Mouse (Mus musculus): ENCODE measurements at regions not wholly inside any gene's neighbourhood (a gene's known extent, or its start where the extent isn't known, plus 50 kb on each side); places are given as distances from the start of the nearest gene placed in this dataset.

DNA sequence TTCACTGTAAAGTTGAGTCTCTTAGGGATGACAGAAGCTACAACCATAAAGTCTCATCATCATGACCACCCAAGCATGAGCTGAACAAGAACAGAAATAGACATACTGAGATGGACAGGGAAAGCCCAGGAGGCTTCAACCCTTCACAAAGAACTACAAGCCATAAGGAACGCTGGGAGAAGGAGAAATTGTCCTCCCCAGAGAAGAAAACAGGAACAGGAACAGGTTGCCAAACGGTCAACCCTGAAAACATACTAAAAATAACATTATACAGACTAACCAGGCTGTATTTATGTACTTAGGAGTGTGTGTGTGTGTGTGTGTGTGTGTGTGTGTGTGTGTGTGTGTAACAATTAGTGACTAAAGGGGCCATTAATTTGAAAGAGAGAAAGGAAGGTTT is 178.6 kb downstream of the Calcrl start:
- no peaks in the 10 kb centered on the region for H3K27me3 ChIP-seq (ENCODE audit: insufficient read depth, low read length)
- no peaks in the 10 kb centered on the region for H3K4me1 ChIP-seq (ENCODE audit: insufficient read depth, low read length)
- DNase-seq (ENCODE audit: low spot score) (no peak), ATAC-seq (ENCODE audit: low FRiP score) (no peak)
- no peak overlapping the region for H3K9ac ChIP-seq (replicated peaks; ENCODE audit: low read length, poor library complexity, severe bottlenecking)
- 79% methylated on average over 2 of the region's 2 CpGs for WGBS
- no peak for TF ChIP-seq CTCF (IDR thresholded peaks at IDR 0.05)
- no peaks in the 10 kb centered on the region for H3K36me3 ChIP-seq (ENCODE audit: insufficient read depth, low read length)
- H3K27ac ChIP-seq (ENCODE audit: low read depth, low read length) = no peak overlapping the region
- no peak overlapping the region for H3K4me2 ChIP-seq (ENCODE audit: low read depth, low read length, poor library complexity, severe bottlenecking)
- H3K9me3 ChIP-seq (ENCODE audit: low read length) = no peaks in the 10 kb centered on the region
- H3K4me3 ChIP-seq (ENCODE audit: low read depth, low read length) = no peak overlapping the region

GRCm38 (mm10) chr2:84248169-84248568 is 177.0 kb downstream of the Calcrl start:
- Histone ChIP-seq H3K27ac (ENCODE audit: low read depth, low read length) (no peak overlapping the region), H3K4me3 (ENCODE audit: low read depth, low read length) (no peak overlapping the region), H3K36me3 (ENCODE audit: insufficient read depth, low read length) (no peaks in the 10 kb centered on the region), H3K4me2 (ENCODE audit: low read depth, low read length, poor library complexity, severe bottlenecking) (no peak overlapping the region), H3K9me3 (ENCODE audit: low read length) (no peaks in the 10 kb centered on the region), H3K27me3 (ENCODE audit: insufficient read depth, low read length) (no peaks in the 10 kb centered on the region), H3K9ac (replicated peaks; ENCODE audit: low read length, poor library complexity, severe bottlenecking) (no peak overlapping the region), H3K4me1 (ENCODE audit: insufficient read depth, low read length) (no peaks in the 10 kb centered on the region)
- no peak for ATAC-seq (ENCODE audit: low FRiP score)
- DNase-seq (ENCODE audit: low spot score) = no peak
- WGBS = 95% methylated on average over 3 of the region's 3 CpGs
- no peak for TF ChIP-seq CTCF (IDR thresholded peaks at IDR 0.05)

- H3K9ac ChIP-seq (replicated peaks; ENCODE audit: low read length, poor library complexity, severe bottlenecking) = no peak overlapping the region
- no peak overlapping the region for H3K27ac ChIP-seq (ENCODE audit: low read depth, low read length)
- no peak for TF ChIP-seq CTCF (IDR thresholded peaks at IDR 0.05)
- ATAC-seq (ENCODE audit: low FRiP score) = no peak
- no peaks in the 10 kb centered on the region for H3K27me3 ChIP-seq (ENCODE audit: insufficient read depth, low read length)
- 54% methylated on average over 3 of the region's 3 CpGs for WGBS
- no peak overlapping the region for H3K4me2 ChIP-seq (ENCODE audit: low read depth, low read length, poor library complexity, severe bottlenecking)
- DNase-seq (ENCODE audit: low spot score) = no peak
- H3K36me3 ChIP-seq (ENCODE audit: insufficient read depth, low read length) = no peaks in the 10 kb centered on the region
- H3K9me3 ChIP-seq (ENCODE audit: low read length) = no peaks in the 10 kb centered on the region
- H3K4me3 ChIP-seq (ENCODE audit: low read depth, low read length) = no peak overlapping the region
- H3K4me1 ChIP-seq (ENCODE audit: insufficient read depth, low read length) = no peaks in the 10 kb centered on the region
Measured at GRCm38 (mm10) chr2:84249871-84250270, 175.3 kb downstream of the Calcrl start.

DNA sequence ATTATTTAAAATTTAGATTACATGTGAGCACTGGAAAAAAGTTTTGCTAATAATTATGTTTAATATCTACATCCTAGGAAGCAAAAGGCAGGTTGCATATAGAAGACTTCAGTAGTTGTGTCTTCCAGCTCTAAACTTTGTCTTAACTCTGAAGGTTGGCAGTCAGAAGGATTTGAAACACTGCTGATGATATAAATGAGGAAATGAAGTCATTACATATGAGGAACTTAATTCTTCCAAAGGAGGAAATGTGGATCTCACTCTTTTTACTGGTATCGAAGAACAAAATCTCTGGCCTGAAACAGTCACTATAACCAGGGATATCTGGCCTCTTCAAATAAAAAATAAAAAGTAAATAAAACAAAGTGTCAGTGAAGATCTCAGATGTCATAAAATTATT is 173.1 kb downstream of the Calcrl start:
- Histone ChIP-seq H3K36me3 (ENCODE audit: insufficient read depth, low read length) (no peaks in the 10 kb centered on the region), H3K9ac (replicated peaks; ENCODE audit: low read length, poor library complexity, severe bottlenecking) (no peak overlapping the region), H3K9me3 (ENCODE audit: low read length) (no peaks in the 10 kb centered on the region), H3K4me3 (ENCODE audit: low read depth, low read length) (no peak overlapping the region), H3K27ac (ENCODE audit: low read depth, low read length) (no peak overlapping the region), H3K4me1 (ENCODE audit: insufficient read depth, low read length) (no peaks in the 10 kb centered on the region), H3K4me2 (ENCODE audit: low read depth, low read length, poor library complexity, severe bottlenecking) (no peak overlapping the region), H3K27me3 (ENCODE audit: insufficient read depth, low read length) (no peaks in the 10 kb centered on the region)
- DNase-seq (ENCODE audit: low spot score) (no peak), ATAC-seq (ENCODE audit: low FRiP score) (no peak)
- 89% methylated on average over 1 of the region's 1 CpGs for WGBS
- TF ChIP-seq CTCF (IDR thresholded peaks at IDR 0.05) = no peak

DNA sequence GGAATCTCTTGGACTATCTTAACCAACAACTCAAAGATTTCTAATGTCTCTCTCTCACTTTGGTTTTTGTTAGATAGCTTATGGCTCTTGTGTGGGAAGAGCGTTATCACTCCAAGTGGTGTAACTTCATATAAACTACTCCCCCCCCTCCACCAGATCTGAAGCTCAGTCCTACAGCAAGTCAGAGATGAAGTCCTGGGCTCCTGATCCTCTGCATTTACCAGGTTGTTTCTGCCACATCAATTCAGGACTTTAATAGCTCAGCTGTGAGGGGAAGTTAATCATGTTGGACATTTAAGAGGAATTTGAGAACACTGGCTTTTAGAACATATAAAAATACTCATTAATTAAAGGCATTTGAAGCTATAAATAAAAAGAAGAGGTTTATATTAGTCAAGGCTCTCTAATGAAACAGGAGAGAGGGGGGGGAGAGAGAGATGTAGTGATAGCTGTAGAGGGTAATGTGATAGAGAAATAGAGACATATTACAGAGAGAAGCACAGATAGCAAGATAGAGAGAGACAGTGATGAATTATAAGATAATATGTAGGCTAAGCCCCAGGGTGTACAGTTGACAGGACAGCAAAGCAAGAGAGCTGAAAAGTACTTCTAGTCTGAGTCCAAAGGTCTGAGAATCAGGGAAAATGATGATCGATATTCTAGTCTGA is 166.7 kb downstream of the Calcrl start:
- DNase-seq (ENCODE audit: low spot score) = no peak
- Histone ChIP-seq H3K27me3 (ENCODE audit: insufficient read depth, low read length) (no peaks in the 10 kb centered on the region), H3K4me3 (ENCODE audit: low read depth, low read length) (no peak overlapping the region), H3K4me2 (ENCODE audit: low read depth, low read length, poor library complexity, severe bottlenecking) (no peak overlapping the region), H3K36me3 (ENCODE audit: insufficient read depth, low read length) (no peaks in the 10 kb centered on the region), H3K27ac (ENCODE audit: low read depth, low read length) (no peak overlapping the region), H3K4me1 (ENCODE audit: insufficient read depth, low read length) (no peaks in the 10 kb centered on the region), H3K9me3 (ENCODE audit: low read length) (no peaks in the 10 kb centered on the region), H3K9ac (replicated peaks; ENCODE audit: low read length, poor library complexity, severe bottlenecking) (no peak overlapping the region)
- no peak for ATAC-seq (ENCODE audit: low FRiP score)
- no peak for TF ChIP-seq CTCF (IDR thresholded peaks at IDR 0.05)
- 94% methylated on average over 2 of the region's 2 CpGs for WGBS

DNA sequence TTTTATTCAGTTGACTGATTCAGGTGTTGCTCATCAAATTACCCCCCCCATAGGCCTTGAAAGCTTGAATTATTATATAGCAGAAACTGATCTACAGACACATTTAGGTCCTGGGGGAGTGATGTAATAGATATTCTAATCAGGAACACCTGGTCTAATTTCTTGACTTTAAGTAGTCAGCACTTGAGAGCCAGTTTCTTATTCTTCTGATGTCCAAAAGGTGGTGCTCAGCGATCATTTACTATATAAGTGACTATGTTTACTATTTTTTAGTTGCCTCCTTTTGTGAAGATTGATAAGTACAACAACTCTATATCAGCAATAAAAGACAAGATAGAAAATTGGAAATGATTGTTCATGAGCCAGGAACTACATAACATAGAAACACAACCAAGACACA is 166.0 kb downstream of the Calcrl start:
- no peak for ATAC-seq (ENCODE audit: low FRiP score)

More for the DNA sequence above, 166.0 kb downstream of the Calcrl start:
- WGBS = 93% methylated on average over 1 of the region's 1 CpGs
- H3K4me1 ChIP-seq (ENCODE audit: insufficient read depth, low read length) = no peaks in the 10 kb centered on the region
- H3K4me2 ChIP-seq (ENCODE audit: low read depth, low read length, poor library complexity, severe bottlenecking) = no peak overlapping the region
- no peaks in the 10 kb centered on the region for H3K27me3 ChIP-seq (ENCODE audit: insufficient read depth, low read length)
- H3K9me3 ChIP-seq (ENCODE audit: low read length) = no peaks in the 10 kb centered on the region
- no peak for DNase-seq (ENCODE audit: low spot score)
- no peaks in the 10 kb centered on the region for H3K36me3 ChIP-seq (ENCODE audit: insufficient read depth, low read length)
- no peak overlapping the region for H3K27ac ChIP-seq (ENCODE audit: low read depth, low read length)
- H3K9ac ChIP-seq (replicated peaks; ENCODE audit: low read length, poor library complexity, severe bottlenecking) = no peak overlapping the region
- 0 out of 2 replicates have a peak, but pooled peaks have one; percentile 31 for TF ChIP-seq CTCF (IDR thresholded peaks at IDR 0.05)
- no peak overlapping the region for H3K4me3 ChIP-seq (ENCODE audit: low read depth, low read length)
